Mouse (Mus musculus) cerebellum, postnatal 14 days (tissue): ENCODE data around the gene Trp53.
"Not testable (repeated sequence)": the region's sequence is repeated elsewhere in the genome, so short reads cannot be mapped to it uniquely, and the experiment has no call there.

Experiments
- DNase-seq, 2 experiments: peaks; one replicate each; pipeline ENCODE4 v3.0.0; 2021; ENCODE audit warnings: mixed read lengths in 2 of 2

The Trp53 gene

DNA sequence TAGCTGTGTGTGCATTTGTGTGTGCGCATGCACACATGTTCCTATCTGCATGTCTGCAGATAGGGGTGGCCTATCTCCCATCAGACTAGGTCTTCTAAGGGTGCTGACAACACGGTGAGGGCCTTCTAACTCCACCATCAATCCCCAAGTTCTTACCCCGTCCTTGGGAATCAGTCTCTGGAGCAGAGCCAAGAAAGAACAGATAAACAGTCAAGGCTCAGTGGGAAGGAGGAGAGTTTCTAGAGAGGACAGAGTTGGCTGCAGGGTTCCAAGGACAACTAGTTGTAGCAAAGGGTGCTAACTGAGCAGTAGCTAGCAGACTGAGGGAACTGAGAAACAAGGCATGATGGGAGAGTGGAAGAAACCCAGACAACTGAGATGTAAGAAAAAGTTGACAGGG, 21.6 kb downstream of the Trp53 start:
- DNase-seq, result no peak

DNA sequence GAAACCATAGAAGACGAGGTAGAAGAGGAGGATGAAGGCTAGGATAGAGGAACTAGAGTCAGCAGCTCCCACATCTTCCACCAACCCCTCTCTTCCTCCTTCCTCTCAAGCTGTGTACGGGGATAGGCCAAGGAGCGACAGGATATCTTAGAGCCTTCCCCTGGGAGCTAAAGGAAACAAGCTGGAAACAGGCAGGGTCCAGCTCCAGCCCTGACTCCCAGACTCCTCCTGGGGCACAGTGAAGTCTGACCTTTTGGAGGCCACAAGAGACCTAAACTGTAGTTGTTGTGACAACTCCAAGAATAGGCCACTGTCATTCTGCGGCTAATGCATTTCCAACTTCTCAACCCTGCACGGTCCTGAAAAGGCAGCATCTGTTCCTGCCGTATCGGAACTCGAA, 23.4 kb downstream of the Trp53 start:
- DNase-seq, result no peak

DNA sequence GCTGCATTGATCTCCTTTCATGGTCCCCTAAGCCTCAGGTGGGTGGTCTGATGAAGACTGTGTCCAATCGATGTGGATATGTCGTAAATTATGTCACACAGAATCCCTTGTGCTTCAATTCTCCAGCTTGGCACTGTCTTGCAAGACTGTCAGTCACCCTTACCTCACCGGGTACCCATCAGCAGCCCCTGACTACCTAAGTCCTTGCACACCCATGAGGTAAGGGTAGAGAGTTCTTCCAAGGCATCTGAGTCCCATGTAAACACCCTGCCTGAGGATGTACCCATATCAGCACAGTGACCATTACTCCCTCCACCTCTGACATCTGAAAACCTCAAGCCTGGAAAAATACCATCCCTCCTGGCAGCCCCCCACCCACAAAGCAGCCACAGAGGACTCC, 24.2 kb downstream of the Trp53 start:
- DNase-seq, result peak in 1 of 2 experiments; percentile 34

DNA sequence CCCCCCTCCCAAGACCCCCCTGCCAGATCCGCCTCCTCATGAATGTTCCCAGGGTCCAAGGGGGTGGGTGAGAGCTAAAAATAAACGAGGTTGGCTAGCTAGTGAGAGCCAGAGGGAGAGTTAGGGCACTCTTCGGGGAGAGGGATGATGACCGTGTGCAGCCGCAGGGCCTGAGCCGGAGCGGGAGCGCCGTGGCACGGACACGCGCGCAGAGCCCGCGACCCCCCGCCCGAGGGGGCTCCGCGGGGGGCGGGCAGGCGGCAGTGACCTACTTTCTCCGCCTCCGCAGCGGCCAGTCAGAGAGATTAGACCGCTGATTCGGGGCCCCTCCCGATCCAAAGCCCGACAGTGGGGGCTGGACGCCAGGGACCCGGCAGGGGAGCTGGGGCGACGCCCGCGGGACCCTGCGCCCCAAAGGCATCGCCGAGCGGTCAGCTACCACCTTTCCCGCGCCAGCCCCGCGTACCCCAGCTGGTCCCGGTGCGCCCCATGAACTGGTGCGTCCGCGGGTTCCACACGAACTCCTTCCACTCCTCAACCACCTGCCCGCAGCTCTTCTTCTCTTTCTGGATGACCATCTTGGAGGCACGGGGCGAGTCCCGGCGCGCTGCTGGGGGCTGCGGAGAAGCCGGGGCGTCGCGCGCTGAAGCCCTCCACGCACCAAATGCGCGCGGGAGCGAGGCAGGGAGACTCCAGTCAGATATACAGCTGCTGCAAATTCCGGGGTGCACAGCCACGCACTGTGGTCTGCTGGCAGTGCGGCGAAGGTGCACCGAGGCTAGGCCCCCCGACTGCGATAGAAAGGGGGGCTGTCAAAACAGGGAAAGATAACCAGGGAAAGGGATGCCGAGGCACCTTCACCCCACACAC, 24.9 kb downstream of the Trp53 start:
- peak; percentile 89 to 90 for DNase-seq

DNA sequence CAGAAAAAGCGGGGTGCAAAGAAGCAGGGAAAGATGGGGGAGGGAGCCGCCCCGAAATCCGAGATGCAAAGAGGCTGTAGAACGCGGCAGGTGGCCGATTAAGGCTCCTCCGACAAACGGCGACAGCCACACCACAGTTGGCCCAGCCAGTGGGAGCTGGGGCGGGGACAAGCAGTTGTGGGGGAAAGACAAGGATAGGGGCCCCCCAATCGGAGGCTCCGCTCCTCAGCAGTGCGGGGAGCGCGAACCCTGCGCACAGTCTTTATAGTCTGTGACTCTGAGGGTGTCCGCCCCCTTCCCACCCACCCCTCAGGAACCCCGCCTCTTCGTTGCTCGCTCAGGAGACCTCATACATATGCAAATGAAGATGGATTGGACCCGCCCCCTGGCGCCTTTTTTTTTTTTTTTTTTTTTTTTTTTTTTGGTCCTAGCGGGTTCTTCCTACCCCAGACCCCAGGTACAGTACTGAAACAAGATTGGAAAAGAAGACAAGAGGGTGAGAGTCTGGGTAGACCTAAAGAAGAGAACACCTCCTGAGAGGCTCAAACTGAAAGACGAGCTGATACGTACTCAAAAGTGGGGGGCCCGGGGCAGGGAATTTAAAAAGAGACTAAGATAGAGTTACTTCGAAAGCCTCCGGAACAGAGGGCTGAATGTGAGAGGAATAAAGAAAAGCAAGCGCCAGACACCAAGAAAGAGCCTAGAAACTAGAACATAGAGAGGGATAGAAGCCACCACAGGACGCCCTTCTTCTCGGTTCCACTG, 25.7 kb downstream of the Trp53 start, which contains the start of gene Atp1b2:
TSS of gene Atp1b2 (minus strand) at position 217 of the 765 bp plus-strand sequence.
- DNase-seq, result peak; percentile 92 to 94

DNA sequence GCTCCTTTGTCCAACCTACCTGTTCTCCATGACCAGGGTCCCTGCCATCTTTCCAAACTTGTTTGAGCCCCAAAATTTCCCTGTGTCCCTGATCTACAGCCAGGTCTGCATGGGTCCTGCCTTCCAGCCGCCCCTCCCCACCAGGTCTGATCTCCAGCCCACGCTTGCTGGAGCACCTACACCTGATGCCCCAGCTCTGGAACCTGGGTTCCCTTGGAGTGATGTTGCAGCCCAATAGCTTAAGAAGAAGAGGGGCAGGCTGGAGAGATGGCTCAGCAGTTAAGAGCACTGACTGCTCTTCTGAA, 26.3 kb downstream of the Trp53 start:
- DNase-seq, result peak in 1 of 2 experiments; percentile 38

DNA sequence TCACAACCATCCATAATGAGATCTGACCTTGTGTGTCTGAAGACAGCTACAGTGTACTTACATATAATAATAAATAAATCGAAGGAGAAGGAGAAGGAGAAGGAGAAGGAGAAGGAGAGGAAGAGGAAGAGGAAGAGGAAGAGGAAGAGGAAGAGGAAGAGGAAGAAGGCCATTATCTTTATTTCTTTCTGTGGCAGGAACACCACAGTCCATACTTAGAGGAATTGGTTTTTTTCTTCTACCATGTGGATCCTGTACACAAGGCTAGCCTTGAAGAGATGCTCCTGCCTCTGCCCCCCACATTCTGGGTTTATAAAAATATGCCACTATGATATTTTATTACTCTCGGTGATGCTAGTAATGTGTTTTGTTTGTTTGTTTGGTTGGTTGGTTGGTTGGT, 26.7 kb downstream of the Trp53 start:
- DNase-seq, result no peak

DNA sequence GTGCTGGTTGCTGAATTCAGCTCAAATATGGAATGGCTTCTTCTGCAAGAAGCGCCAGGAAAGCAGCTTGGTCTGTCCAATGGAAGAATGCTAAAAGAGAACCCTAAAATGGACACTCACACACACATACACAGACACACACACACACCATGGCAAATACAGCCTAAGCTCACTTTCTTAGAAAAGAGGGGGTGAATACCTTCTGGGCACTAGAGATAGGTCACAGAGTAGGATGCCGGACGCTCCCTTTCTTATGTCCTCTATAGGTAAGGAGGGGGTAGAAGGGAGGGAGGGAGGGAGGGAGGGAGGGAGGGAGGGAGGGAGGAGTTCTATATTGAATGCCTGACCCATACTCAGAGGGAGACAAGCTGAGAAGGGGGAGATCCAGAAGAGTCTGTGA, 28.4 kb downstream of the Trp53 start:
- no peak for DNase-seq

DNA sequence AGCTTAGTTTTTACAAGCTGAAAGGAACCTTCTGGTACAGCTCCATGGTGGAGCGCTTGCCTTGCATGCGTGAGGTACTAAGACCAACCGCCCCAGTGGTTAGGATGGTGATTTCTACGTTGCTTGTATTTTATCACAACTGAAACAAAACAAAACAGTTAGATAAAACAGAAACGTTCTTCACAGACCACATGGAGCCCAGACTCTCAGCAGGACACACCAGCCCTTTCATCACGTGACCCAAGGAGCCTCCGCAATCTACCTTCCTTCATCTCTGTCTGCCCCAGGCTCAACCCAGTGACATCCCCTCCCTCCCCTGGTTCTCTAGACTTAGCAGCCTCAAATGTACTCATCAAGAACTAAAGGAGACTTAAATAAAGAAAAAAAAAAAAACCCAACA, 29.3 kb downstream of the Trp53 start:
- DNase-seq, result no peak

DNA sequence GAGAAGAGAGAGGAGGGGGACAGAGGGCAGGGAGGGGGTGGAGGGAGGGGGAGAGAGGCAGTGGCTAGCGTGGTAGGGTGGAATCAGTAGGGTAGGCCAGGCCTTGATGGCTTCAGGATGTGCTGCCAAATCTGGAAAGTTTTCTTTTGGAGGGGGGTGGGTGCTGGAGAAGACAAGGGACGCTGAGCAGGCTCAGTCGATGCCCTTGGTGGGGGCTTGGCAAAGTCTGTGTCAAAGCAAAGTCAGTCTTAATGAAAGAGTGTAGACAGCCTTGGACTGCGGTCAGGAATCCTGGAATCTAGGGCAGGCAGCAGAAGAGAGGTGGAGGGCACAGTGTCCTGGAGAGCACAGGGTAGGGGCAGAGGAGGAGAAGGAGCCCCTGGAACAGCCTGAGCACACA, 30.7 kb downstream of the Trp53 start:
- no peak for DNase-seq

DNA sequence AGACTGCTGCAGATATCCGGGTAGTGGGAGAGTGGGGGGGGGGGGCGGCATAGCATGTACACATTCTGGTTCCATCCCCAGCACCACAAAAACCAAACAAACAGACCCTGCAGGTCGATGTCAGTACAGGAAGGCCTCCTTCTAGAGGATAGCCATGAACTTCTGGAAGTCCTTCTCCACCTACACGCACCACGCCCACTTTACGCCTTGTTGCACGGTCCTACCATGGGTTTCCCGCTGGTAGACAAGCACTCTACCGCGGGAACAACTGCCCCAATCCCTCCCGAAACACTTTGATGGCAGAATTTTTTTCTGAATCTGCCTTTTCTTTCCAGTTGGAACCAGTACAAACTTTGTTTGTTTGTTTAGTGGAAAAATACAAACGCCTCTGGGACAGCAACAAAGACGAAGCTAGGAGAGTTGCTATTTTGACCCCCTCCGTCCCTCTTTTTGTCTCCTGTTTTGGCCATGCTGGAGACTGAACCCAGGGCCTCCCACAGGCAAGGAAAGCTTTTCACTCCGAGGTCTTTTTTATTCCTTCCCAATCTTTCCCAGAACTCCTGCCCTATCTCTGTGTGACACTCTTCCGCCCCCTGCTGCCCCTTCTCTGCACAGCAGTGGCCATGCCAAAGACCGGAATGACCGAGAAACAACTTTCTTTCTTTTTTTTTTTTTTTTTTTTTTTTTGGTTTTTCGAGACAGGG, 33.5 kb downstream of the Trp53 start:
- peak; percentile 86 to 91 for DNase-seq

DNA sequence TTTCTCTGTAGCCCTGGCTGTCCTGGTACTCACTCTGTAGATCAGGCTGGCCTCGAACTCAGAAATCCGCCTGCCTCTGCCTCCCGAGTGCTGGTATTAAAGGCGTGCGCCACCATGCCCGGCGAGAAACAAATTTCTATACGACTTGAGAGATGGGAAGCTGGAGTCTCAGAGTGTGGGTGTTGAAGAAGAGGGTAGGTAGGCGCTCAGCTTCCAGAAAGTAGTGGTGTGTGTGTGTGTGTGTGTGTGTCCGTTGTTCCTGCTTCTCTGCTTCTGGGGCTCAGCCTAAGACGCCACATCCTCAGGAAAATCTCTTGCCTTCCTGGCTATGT, 34.1 kb downstream of the Trp53 start:
- not testable (repeated sequence) for DNase-seq

DNA sequence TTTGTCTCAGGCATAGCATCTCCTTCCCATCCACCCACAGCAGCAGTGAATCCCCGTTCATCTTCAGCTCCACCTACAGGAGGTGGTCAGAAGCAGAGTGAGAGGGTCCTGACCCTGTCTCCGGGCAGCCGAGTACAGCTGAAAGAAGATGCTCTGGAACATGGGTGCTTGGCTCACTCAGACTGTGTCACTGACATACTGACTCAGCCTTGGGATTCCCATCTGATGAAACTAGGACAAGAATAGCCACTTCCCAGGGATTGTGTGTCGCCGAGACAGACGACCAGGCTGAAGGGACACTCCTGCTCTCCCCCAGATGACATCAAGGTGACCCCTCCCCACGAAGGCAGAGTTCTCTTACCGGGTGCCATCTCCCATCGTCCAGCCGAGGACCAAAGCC, 36.6 kb downstream of the Trp53 start:
- DNase-seq, result no peak

DNA sequence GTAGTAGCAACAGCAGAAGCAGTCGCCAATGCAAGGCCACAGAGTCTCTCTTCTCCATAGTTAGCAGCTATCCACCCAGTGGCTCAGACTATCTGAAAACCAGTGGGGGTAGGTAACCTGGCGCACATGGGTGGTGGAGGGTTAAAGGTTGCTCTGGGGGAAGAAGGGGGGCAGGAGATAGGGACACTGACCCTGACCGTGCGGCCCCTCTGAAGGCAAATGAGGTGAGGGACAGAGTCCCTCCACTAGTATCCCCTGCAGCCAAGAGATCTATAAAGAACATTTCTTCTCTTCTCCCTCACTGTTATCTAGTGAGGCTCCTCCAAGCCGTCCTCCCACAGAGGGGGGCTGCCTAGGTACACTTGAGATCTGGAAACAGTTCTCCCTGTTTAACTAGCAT, 37.6 kb downstream of the Trp53 start, which contains the start of gene Shbg:
TSS of gene Shbg (minus strand) at position 101 of the 400 bp plus-strand sequence.
- DNase-seq, result no peak

DNA sequence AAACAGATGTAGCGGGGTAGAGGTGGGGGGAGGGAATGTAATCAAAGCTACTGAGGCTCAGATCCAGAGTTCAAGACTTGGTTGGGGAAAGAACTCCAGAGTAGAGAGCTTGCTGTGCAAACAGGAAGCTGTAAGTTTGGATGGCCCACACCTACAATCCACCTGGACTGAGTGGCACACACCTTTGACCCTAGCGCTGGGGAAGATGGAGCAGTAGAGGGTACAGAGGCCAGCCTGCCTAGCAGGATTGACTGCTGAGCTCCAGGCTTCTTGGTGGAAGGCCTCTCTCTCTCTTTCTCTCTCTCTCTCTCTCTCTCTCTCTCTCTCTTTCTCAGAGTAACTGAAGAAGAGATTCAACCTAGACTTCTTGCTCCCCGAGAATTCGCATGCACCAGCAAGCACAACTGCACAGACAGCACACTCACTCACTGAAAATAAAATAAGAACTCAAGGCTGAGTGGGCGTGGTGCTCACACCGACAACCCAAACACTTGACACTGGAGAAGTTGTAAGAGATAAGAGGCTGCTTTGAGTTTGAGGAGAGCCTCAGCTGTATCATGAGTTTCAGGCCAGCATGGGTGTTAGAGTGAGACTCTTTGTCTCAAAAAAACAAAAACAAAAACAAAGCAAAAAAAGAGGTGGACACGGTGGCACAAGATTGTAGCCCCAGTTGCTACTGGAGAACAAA, 40.4 kb downstream of the Trp53 start:
- DNase-seq, result no peak

DNA sequence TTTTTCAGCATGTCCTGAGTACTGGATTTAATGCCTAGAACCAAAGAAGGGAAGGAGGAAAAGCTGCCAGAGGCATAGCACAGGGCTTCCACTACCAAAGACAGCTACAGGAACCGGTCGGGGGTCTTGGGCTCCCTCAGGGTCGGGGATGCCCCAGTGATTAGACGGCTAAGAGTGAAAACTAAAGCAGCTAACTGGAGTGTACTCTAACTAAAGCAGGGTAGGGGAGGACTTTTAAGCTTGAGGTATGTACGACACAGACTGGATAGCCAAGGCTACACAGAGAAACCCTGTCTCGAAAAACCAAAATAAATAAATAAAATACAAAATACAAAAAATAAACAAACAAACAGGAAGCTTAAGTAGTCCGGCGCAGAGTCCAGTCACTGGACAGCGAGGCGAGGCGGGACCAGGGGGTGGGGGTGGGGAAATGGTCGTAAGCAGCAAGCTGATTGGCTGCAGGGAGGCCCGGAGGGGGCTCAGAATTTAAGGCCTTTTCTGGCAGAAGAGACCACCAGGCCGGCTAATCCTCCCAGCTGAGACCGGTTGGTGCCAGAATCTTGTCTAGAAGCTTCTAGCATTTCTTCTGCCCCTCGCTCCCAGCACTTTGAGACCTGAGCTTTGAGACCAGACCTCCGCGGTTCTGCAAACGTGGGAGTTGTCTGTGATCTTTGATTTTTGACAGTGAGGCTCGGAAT, 41.6 kb downstream of the Trp53 start, which contains the start of gene Sat2:
TSS of gene Sat2 (plus strand) at position 454 of the 698 bp plus-strand sequence.
- DNase-seq, result peak; percentile 82 to 83

DNA sequence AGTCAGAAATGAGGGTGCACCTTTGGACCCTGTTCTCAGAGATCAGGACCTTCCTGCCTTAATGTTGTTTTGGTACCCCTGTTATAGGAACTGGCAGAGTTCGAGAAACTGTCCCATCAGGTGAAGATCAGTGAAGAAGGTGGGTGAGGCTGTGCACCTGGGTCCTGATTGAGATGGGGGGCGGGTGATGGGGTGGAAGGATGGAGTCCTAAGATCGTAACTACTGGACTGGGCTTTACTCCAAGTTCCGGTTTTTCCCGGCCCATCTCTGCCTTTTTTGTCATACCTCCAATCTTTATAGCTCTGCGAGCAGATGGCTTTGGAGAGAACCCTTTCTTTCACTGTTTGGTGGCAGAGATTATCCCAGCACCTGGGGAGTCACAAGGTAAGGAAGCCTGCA, 42.2 kb downstream of the Trp53 start:
- peak; percentile 74 to 78 for DNase-seq

DNA sequence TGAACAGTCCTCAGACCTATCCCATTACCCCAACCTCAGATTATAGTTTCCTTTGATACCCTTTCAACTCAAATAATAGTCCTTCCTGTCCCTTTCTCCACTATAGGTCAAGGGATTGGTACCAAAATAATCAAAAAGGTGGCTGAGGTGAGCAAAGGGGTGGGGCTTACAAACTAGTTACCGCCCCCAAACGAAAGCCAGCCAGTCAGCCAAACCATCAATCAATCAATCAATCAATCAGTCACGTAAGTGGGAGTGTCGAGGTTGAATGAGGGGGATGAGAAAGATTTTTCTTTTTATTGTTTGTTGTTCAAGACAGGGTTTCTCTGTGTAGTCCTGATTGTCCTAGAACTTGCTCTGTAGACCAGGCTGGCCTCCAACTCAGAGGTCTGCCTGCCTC, 42.8 kb downstream of the Trp53 start:
- no peak for DNase-seq

DNA sequence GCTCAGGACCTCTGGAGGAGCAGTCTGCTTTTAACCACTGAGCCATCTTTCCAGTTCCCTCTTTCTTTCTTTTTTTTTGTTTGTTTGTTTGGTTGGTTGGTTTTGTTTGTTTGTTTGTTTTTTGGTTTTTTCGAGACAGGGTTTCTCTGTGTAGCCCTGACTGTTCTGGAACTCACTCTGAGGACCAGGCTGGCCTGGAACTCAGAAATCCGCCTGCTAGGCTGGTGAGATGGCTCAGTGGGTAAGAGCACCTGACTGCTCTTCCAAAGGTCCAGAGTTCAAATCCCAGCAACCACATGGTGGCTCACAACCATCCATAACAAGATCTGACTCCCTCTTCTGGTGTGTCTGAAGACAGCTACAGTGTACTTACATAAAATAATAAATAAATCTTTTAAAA, 44.2 kb downstream of the Trp53 start:
- not testable (repeated sequence) for DNase-seq

DNA sequence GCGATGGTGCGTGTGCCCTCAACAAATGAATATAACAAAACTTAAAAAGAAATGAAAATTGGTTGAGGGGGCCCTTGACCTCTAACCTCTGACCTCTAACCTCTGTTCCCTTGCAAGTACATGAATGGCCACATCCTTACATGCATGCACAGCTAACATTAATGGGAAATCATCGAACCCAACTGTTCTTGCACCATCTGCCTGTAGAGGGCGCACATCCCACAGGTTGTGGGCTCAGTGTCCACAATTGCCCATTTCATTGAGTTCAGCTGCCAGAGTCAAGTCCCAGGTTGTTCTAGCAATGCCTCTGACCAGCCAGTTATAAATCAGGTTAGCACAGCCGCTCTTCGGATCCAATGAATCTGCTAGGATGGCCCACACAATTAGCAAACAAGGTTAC, 48.1 kb downstream of the Trp53 start:
- DNase-seq, result peak; percentile 92 to 94

DNA sequence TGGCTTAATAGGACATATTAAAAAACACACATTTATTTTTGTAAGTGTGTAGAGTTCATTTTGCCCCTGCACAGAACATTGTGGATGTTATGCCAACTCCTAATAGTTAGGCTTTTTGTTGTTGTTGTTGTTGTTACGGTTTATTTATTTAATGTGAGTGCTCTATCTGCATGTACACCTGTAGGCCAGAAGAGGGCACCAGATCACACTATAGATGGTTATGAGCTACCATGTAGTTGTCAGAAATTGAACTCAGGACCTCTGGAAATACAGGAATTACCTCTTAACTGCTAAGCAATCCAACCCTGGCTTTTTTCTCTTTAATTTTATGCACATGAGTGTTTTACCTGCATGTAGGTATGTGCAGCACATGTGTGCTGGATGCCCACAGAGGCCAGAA, 49.6 kb downstream of the Trp53 start:
- no peak for DNase-seq
